Mouse (Mus musculus): ENCODE results near the gene Hs3st5. TPM values are rescaled to one million over a fixed set of nuclear protein-coding genes. Genes with fewer than 3 reads are reported as not detected.
A peak's percentile ranks its signal among the peaks of the same experiment; 100 is the strongest.

Gene Hs3st5
- total RNA-seq, 2 experiments from 2014 or later = 1.3 to 1.5 TPM

DNA sequence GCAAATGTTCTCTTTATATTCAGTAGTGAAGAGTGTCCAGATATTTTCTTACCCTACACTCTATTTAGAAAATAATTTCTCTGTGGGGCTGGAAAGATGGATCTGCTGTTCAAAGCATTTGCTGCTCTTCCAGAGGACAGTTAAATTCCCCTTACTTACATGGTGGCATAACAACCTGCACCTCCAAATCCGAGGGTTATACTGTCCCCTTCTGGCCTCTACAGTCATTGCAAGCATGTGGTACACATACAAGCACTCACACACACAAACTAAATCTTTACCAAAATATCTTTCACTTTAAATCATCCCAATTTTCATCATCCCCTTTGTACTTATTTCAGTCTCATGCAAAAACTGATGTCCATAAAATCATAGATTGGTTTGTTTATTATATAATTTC, 275.0 kb downstream of the Hs3st5 start:
- no peak for DNase-seq (ENCODE audit: low spot score in 2 of 2)
- Histone ChIP-seq H3K4me3 (no peak overlapping the region), H3K27ac (no peak overlapping the region)
- TF ChIP-seq CTCF (conservative IDR thresholded peaks at IDR 0.05) = peak; percentile 40

DNA sequence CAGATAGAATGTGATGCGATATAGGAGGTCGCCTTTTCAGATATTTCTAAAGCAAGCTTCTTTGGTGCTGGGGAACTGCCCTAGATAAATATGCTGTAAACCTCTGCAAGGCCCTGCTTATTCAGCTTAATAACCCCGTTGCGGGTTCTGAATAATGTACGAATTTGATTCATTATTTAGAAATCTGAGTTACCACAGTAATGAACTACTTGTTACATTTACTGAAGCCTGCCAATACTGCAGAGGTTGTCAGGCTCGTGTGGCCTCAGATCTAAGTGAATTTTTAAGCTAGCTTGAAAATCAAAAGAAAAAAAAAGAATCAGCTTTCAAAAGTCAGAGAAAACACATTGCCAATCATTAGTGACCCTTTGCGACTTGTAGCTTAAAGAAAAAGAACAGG, 280.4 kb downstream of the Hs3st5 start:
- TF ChIP-seq CTCF (conservative IDR thresholded peaks at IDR 0.05) = no peak
- H3K4me3 ChIP-seq = no peak overlapping the region
- no peak for DNase-seq (ENCODE audit: low spot score in 2 of 2)
- H3K27ac ChIP-seq = no peak overlapping the region

DNA sequence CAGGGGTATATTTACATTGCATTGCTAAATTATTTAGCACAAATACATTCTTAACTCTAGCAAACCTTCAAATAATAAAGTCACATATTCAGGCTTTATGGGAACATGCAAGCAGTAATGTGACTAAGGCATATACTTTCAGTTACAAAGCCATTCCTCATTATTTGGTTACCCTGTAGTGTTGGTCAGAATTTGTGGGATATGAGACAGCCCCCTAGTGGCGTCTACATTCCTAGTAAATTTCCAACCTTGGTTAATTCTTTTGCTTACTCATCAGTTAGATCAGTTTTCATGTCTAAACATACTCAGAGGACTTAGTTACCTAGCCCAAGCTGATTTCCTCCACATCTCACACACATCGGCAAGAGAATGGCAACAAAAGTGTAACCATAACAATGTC, 285.2 kb downstream of the Hs3st5 start:
- peak; percentile 25 to 29 for DNase-seq (ENCODE audit: low spot score in 2 of 2)
- H3K4me3 ChIP-seq = no peak overlapping the region
- H3K27ac ChIP-seq = no peak overlapping the region
- TF ChIP-seq CTCF (conservative IDR thresholded peaks at IDR 0.05) = peak; percentile 80

DNA sequence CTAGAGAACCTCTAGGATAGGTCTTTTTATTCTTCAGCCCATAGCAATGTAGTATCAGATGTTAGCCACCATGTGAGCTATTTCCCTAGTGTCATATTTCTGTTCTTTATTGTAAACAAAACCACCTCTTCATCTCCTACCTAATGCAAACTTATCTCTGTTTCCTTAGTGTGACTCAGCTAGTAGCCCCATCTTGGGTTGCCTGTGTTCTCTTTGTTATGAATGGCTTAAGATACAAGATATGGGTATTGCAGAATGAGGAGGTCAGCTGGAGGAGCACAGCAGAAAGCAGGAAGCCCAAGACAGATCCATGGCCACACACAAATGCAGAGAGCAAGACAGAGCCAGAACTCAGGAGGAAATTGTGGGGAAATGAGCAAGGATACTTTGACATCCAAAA, 288.7 kb downstream of the Hs3st5 start:
- H3K27ac ChIP-seq = no peak overlapping the region
- DNase-seq (ENCODE audit: low spot score in 2 of 2) = no peak
- H3K4me3 ChIP-seq = no peak overlapping the region
- TF ChIP-seq CTCF (conservative IDR thresholded peaks at IDR 0.05) = no peak

DNA sequence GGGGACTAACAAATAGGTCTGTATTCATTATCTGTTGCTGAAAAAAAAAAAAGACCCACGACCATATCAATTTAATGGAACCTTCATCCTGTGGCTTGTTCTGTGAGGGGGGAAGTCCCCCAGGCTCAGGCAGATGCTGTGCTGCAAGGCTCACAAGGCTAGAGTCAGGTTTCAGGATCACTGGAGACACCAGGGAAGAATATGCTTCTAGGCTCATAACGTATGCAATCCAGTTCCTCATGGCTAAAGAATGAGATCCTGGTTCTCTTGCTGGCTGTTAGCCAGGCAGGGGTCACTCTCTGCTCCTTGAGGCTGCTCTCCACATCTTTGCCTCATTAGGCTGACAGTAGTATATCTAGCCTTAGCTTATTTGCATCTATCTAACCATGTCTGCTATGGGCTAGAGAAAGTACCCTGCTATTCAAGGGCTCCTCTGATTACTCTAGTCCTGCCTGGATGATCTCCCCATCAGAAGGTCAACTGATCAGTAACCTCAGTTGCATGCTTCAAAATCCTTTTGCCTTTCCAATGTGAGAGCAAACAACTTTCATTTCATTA, 294.4 kb downstream of the Hs3st5 start:
- TF ChIP-seq CTCF (conservative IDR thresholded peaks at IDR 0.05) = no peak
- Histone ChIP-seq H3K27ac (no peak overlapping the region), H3K4me3 (no peak overlapping the region)
- DNase-seq (ENCODE audit: low spot score in 2 of 2) = no peak

DNA sequence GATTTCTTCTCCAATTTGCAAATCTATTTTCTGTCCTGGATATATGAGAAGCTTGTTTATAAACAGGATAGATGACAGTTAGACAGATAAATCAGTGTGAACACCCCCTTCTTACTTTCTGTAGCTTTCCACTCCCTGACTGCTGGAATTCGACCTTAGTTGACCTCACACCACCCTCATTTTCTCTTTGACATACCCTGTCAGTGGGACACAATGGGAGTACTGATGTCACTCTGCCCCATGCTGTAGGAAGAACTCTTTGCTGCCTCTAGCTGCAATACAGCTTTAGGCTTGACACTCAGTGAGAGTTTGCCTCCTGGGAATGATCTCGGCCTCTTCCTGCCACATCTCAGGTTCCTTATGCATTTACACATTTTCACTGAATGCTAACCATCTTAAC, 297.1 kb downstream of the Hs3st5 start:
- H3K27ac ChIP-seq = no peak overlapping the region
- H3K4me3 ChIP-seq = no peak overlapping the region
- 0 out of 2 replicates have a peak, but pooled peaks have one; percentile 7 for TF ChIP-seq CTCF (conservative IDR thresholded peaks at IDR 0.05)
- no peak for DNase-seq (ENCODE audit: low spot score in 2 of 2)

DNA sequence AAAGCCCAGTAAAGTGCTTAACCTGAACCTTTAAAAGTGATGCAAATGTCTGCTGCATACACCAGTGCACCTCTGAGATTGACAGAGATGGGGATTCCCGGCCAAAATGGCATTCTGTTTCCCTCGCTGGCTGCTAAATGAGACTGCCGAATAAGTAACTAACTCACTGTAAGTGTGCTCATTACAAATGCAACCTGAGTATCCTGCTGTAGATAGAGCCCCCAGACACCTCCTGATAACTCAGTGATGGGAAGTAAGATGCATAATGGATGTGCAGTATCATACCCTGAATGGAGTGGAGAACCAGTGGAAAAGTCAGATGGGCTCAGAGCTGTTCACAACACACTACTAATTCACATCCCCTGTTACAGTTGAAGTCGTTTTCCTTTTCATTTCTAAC, 298.7 kb downstream of the Hs3st5 start:
- no peak for DNase-seq (ENCODE audit: low spot score in 2 of 2)
- TF ChIP-seq CTCF (conservative IDR thresholded peaks at IDR 0.05) = no peak
- Histone ChIP-seq H3K27ac (no peak overlapping the region), H3K4me3 (no peak overlapping the region)

DNA sequence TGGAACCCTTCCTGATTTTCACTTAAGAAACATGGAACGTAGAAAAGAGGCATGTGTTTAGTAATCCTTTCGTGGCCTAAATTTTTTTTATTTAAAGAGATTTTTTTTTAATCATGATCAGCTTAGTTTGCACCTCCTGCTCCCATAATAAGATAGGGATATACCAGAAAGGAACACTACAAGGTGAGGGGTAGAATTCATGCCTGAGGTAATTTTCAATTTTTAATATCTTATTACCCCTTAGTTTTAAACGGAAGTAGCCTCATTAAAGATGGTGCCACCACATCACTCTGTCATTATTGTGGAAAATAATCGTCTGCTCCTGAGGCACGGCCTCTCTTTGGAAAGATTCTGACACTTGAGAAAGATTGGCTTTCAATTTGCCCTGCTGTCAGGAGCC, 299.2 kb downstream of the Hs3st5 start:
- DNase-seq (ENCODE audit: low spot score in 2 of 2) = no peak
- no peak for TF ChIP-seq CTCF (conservative IDR thresholded peaks at IDR 0.05)
- Histone ChIP-seq H3K4me3 (no peak overlapping the region), H3K27ac (no peak overlapping the region)

DNA sequence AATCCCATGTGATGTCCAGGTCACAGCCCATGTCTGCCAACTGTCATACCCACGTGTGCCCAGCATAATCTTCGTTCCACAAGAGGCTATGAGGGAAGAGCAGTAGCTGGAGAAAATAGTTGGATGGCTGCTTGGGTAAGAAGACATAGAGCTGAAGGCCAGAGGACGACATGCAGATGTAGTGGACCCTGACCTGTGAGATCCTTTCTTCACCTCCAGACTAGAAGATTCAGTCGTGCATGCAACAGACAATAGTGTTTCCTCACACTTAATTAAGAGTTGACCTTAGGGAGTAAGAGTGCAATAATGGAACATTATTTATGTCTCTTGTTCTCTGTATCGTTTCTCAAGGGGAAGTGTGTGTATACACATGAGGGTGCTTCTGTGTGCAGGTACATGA, 300.4 kb downstream of the Hs3st5 start:
- Histone ChIP-seq H3K4me3 (no peak overlapping the region), H3K27ac (no peak overlapping the region)
- no peak for DNase-seq (ENCODE audit: low spot score in 2 of 2)
- no peak for TF ChIP-seq CTCF (conservative IDR thresholded peaks at IDR 0.05)

DNA sequence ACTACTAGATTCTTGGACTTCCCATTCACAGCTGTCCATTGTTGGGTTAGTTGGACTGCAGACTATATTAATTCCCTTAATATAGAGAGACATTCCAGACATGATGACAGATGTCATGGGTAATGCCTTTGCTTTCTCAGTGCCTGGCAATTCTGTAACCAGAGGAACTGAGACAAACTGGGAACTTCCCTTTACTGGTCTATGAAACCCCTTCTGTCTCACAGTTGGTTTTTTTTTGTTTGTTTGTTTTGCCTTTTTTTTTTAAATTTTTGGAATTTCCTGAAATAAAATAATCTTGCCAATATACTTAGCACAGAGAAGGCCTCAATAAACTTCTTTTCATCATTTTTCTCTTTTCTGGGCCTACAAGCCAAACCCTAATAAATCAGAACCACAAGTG, 312.3 kb downstream of the Hs3st5 start:
- TF ChIP-seq CTCF (conservative IDR thresholded peaks at IDR 0.05) = no peak
- Histone ChIP-seq H3K4me3 (no peak overlapping the region), H3K27ac (no peak overlapping the region)
- DNase-seq (ENCODE audit: low spot score in 2 of 2) = no peak

DNA sequence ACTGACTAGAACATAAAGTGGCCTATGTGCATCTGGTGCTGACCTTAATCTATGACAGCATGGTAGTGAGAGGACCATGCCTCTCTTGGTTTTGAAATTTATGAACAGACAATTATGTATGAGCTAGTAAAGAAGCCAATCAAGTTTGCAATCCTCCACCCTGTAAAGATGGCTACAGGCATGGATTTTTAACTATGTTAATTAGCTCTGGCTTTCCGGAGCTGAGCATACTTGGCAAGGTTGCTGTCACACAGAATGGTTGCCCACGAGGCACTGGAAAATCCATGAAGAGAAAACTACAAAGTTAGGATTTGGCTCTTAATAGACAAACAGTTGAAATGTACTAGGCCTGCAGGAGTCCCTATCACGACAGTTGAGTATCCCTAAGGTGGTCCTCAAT, 322.5 kb downstream of the Hs3st5 start:
- H3K4me3 ChIP-seq = no peak overlapping the region
- no peak for TF ChIP-seq CTCF (conservative IDR thresholded peaks at IDR 0.05)
- DNase-seq (ENCODE audit: low spot score in 2 of 2) = no peak
- no peak overlapping the region for H3K27ac ChIP-seq

DNA sequence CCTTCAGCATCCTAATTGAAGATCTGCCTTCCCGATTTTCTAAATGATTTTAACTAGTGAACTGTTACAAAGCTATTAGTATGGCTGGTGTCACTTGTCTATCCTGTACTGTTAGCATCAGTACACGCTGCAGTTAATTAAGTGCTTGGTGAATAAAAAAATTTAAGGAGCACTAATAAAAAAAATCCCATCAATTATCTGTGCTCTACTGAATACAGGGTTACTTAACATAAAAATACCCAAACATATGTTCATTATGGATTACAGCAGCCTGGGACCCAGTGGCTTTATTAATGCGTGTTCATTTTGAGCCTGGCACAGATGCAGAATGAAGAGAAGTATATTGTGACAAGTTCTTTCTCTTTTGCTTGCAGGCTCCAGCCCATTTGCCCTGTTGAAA, 325.6 kb downstream of the Hs3st5 start:
- no peak for TF ChIP-seq CTCF (conservative IDR thresholded peaks at IDR 0.05)
- no peak overlapping the region for H3K4me3 ChIP-seq
- no peak for DNase-seq (ENCODE audit: low spot score in 2 of 2)

DNA sequence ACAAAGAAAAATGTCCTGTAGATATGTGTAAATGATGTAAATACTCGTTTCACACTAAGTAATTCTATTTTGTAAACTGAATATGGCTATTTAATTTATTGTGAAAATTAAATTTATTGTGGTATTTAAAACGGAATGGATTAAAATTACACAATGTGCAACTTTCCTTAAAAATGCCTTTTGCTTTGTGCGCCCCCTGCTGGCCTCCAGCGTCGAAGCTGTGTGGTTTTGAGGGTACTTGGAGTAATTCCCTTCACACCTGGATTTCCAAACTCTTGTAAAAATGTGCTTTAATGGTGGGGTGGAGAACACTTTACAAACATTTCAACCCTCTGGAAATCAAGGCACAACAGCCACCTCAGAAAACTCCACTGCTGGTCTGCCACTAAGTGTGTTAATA, 327.6 kb downstream of the Hs3st5 start:
- no peak overlapping the region for H3K4me3 ChIP-seq
- DNase-seq (ENCODE audit: low spot score in 2 of 2) = peak; percentile 7 to 55
- no peak overlapping the region for H3K27ac ChIP-seq
- TF ChIP-seq CTCF (conservative IDR thresholded peaks at IDR 0.05) = peak; percentile 88

More for the DNA sequence above, 325.6 kb downstream of the Hs3st5 start:
- no peak overlapping the region for H3K27ac ChIP-seq

DNA sequence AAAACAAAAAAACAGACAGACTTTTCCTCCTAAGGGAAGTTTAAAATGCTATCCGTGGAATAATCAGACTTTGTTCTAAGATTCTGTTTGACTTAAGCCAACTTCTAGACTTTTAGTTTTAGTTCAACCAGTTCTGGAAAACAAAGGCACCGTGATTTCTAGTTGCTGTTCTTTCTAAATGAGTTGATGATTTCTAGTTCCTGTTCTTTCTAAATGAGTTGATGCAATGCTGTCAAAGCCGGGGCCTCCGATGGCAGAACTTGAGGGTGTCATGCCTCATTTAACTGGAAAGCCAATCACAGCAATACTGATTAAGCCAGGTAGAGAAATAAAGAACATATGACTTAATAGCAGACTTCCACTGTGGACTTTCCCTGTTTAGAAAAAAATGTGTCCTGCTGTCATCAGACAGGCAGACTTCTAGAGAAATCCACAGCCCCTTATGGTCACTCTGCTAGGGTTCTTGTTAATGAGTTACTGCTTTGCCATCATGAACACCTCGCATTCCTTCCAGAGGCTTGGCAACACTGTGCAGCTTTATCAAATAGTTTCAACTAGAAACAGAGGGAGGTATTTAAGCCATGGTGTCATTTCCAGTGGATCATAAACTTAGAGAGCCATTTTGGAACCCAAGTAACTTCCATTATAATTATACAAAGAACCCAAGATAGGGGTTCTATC, 329.4 kb downstream of the Hs3st5 start:
- H3K4me3 ChIP-seq = no peak overlapping the region
- no peak for TF ChIP-seq CTCF (conservative IDR thresholded peaks at IDR 0.05)
- DNase-seq (ENCODE audit: low spot score in 2 of 2) = no peak
- no peak overlapping the region for H3K27ac ChIP-seq
